Mouse (Mus musculus): ENCODE results near the gene Ptprn2. TPM values are rescaled to one million over a fixed set of nuclear protein-coding genes. Genes with fewer than 3 reads are reported as not detected.

Gene Ptprn2
- polyA plus RNA-seq, 1 experiment from 2014 or later = 0.14 TPM

- DNase-seq = no peak
- Histone ChIP-seq H3K9me3 (ENCODE audit: low read length) (no peaks in the 10 kb centered on the region), H3K4me3 (ENCODE audit: low read depth, low read length) (no peak overlapping the region), H3K27ac (ENCODE audit: low read depth) (no peak overlapping the region), H3K4me1 (ENCODE audit: insufficient read depth) (no peaks in the 10 kb centered on the region), H3K4me2 (ENCODE audit: low read depth, low read length) (no peak overlapping the region), H3K27me3 (ENCODE audit: insufficient read depth, low read length) (no peaks in the 10 kb centered on the region), H3K36me3 (replicated peaks; ENCODE audit: insufficient read depth, low read length) (no peaks in the 10 kb centered on the region), H3K9ac (replicated peaks) (no peak overlapping the region)
- WGBS (ENCODE audit: insufficient replicate concordance) = 96% methylated on average over 2 of the region's 3 CpGs
- no peak for TF ChIP-seq EP300 (IDR thresholded peaks at IDR 0.05; ENCODE audit: low read depth)
- TF ChIP-seq CTCF (IDR thresholded peaks at IDR 0.05; ENCODE audit: low read depth) = no peak
- ATAC-seq = no peak
Measured at GRCm38 (mm10) chr12:117323017-117323416, 837.5 kb downstream of the Ptprn2 start.

MicroRNAs encoded within 50 kb of the gene (microRNA counts, 519-probe panel; counts per million panel counts)
- not detected for microRNA mmu-miR-153

Small RNA genes lying within 50 kb of the gene (microRNA-seq; reads per million reads assigned to microRNA genes)
- gene Mir153 = 2.0 reads per million

Other genes starting within 250 kb of the Ptprn2 start
- gene Wdr60, start 222.7 kb upstream of the Ptprn2 start, polyA plus RNA-seq (2015; fragmentation: Nextera tagmentation; extraction: Ambion mirVana) = 3.2 and 4.2 TPM in 2 replicates
- gene Gm11027, start 210.3 kb upstream of the Ptprn2 start, polyA plus RNA-seq (2015; fragmentation: Nextera tagmentation; extraction: Ambion mirVana) = not detected in 2 replicates
- 4.8 and 5.7 TPM in 2 replicates for gene Esyt2, start 204.5 kb upstream of the Ptprn2 start, polyA plus RNA-seq (2015; fragmentation: Nextera tagmentation; extraction: Ambion mirVana)
- gene Ncapg2, start 80.3 kb upstream of the Ptprn2 start, polyA plus RNA-seq (2015; fragmentation: Nextera tagmentation; extraction: Ambion mirVana) = 15.9 and 21.2 TPM in 2 replicates

Measured in liver, postnatal 0 days (tissue).